Mouse (Mus musculus): ENCODE results near the gene Cyfip2. TPM values are rescaled to one million over a fixed set of nuclear protein-coding genes. Genes with fewer than 3 reads are reported as not detected.

Gene Cyfip2
- polyA plus RNA-seq, 1 experiment from 2014 or later = 15.3 TPM

- TF ChIP-seq CTCF (IDR thresholded peaks at IDR 0.05) = no peak
- H3K27me3 ChIP-seq = no peaks in the 10 kb centered on the region
- in situ Hi-C loops (cut with MboI; ENCODE audit: low pct_unique_long_range_greater_than_20kb) = no loop called here
- DNase-seq (ENCODE audit: low read depth, low spot score) (no peak), ATAC-seq (no peak)
- CTCF ChIA-PET = interaction anchor here (1.1 to 2.5 kb wide), 4 partner anchors 10 to 167 kb away, joined by 4 to 9 read pairs (median 6); no protein-coding TSS in a partner anchor
- POLR2A ChIA-PET = no interaction called here
These were observed 48.1 kb downstream of the Cyfip2 start for GRCm38 (mm10) chr11:46264584-46264983.

- POLR2A ChIA-PET = interaction anchor here (0.7 kb wide), 1 partner anchor 120 kb away, joined by 3 read pairs; no protein-coding TSS in a partner anchor
These were observed 49.4 kb downstream of the Cyfip2 start for GRCm38 (mm10) chr11:46263291-46263690.

GRCm38 (mm10) chr11:46262854-46263253 is 49.8 kb downstream of the Cyfip2 start:
- in situ Hi-C loops (cut with MboI; ENCODE audit: low pct_unique_long_range_greater_than_20kb) = no loop called here
- ATAC-seq (no peak), DNase-seq (ENCODE audit: low read depth, low spot score) (no peak)
- ChIA-PET CTCF (no interaction called here), POLR2A (interaction anchor here (0.7 kb wide), 1 partner anchor 121 kb away, joined by 3 read pairs; no protein-coding TSS in a partner anchor)
- TF ChIP-seq CTCF (IDR thresholded peaks at IDR 0.05) = no peak
- H3K27me3 ChIP-seq = no peaks in the 10 kb centered on the region

More at GRCm38 (mm10) chr11:46263291-46263690, 49.4 kb downstream of the Cyfip2 start:
- ATAC-seq = no peak
- no peak for TF ChIP-seq CTCF (IDR thresholded peaks at IDR 0.05)
- H3K27me3 ChIP-seq = no peaks in the 10 kb centered on the region
- DNase-seq (ENCODE audit: low read depth, low spot score) = no peak
- CTCF ChIA-PET = no interaction called here
- in situ Hi-C loops (cut with MboI; ENCODE audit: low pct_unique_long_range_greater_than_20kb) = no loop called here

- POLR2A ChIA-PET = no interaction called here
- DNase-seq (ENCODE audit: low read depth, low spot score) (no peak), ATAC-seq (no peak)
- CTCF ChIA-PET = interaction anchor here (0.8 to 2.4 kb wide), 5 partner anchors 10 to 43 kb away, joined by 3 to 8 read pairs (median 4); no protein-coding TSS in a partner anchor
- H3K27me3 ChIP-seq = no peaks in the 10 kb centered on the region
- no peak for TF ChIP-seq CTCF (IDR thresholded peaks at IDR 0.05)
- in situ Hi-C loops (cut with MboI; ENCODE audit: low pct_unique_long_range_greater_than_20kb) = no loop called here
These were observed 53.9 kb downstream of the Cyfip2 start for GRCm38 (mm10) chr11:46258749-46259148.

GRCm38 (mm10) chr11:46258207-46258606 is 54.5 kb downstream of the Cyfip2 start:
- H3K27me3 ChIP-seq = no peaks in the 10 kb centered on the region
- POLR2A ChIA-PET = no interaction called here
- peak; percentile 71 for TF ChIP-seq CTCF (IDR thresholded peaks at IDR 0.05)
- ATAC-seq (no peak), DNase-seq (ENCODE audit: low read depth, low spot score) (no peak)
- CTCF ChIA-PET = interaction anchor here (0.8 to 2.4 kb wide), 6 partner anchors 9 to 43 kb away, joined by 3 to 8 read pairs (median 4); no protein-coding TSS in a partner anchor
- in situ Hi-C loops (cut with MboI; ENCODE audit: low pct_unique_long_range_greater_than_20kb) = no loop called here

- POLR2A ChIA-PET = no interaction called here
- no peaks in the 10 kb centered on the region for H3K27me3 ChIP-seq
- in situ Hi-C loops (cut with MboI; ENCODE audit: low pct_unique_long_range_greater_than_20kb) = no loop called here
- ATAC-seq (no peak), DNase-seq (ENCODE audit: low read depth, low spot score) (no peak)
- CTCF ChIA-PET = interaction anchor here (0.7 to 1.5 kb wide), 4 partner anchors 16 to 1696 kb away, joined by 3 to 4 read pairs (median 3); partner anchors contain the start of gene Fndc9
- no peak for TF ChIP-seq CTCF (IDR thresholded peaks at IDR 0.05)
These were observed 57.4 kb downstream of the Cyfip2 start for GRCm38 (mm10) chr11:46255291-46255690.

GRCm38 (mm10) chr11:46251994-46252393 is 60.7 kb downstream of the Cyfip2 start:
- CTCF ChIA-PET = interaction anchor here (0.8 to 2.1 kb wide), 9 partner anchors 10 to 27 kb away, joined by 3 to 13 read pairs (median 5); no protein-coding TSS in a partner anchor
- POLR2A ChIA-PET = interaction anchor here (1.6 kb wide), 1 partner anchor 27 kb away, joined by 4 read pairs; no protein-coding TSS in a partner anchor
- no peaks in the 10 kb centered on the region for H3K27me3 ChIP-seq
- ATAC-seq (peak; percentile 61), DNase-seq (ENCODE audit: low read depth, low spot score) (no peak)
- peak; percentile 96 for TF ChIP-seq CTCF (IDR thresholded peaks at IDR 0.05)
- in situ Hi-C loops (cut with MboI; ENCODE audit: low pct_unique_long_range_greater_than_20kb) = loop anchor here (5.0 kb wide), 1 partner anchor 35 kb away; no protein-coding TSS in a partner anchor

GRCm38 (mm10) chr11:46248352-46248751 is 64.3 kb downstream of the Cyfip2 start:
- DNase-seq (ENCODE audit: low read depth, low spot score) (no peak), ATAC-seq (no peak)
- in situ Hi-C loops (cut with MboI; ENCODE audit: low pct_unique_long_range_greater_than_20kb) = no loop called here
- CTCF ChIA-PET = interaction anchor here (1.6 to 4.1 kb wide), 5 partner anchors 10 to 183 kb away, joined by 4 to 39 read pairs (median 4); partner anchors contain the start of gene Fndc9
- POLR2A ChIA-PET = no interaction called here
- TF ChIP-seq CTCF (IDR thresholded peaks at IDR 0.05) = no peak
- no peaks in the 10 kb centered on the region for H3K27me3 ChIP-seq

- no peak for DNase-seq (ENCODE audit: low read depth, low spot score)
- peak; percentile 77 for ATAC-seq
- ChIA-PET CTCF (interaction anchor here (0.6 to 4.1 kb wide), 4 partner anchors 10 to 29 kb away, joined by 3 to 39 read pairs (median 5); partner anchors contain the start of gene Fndc9), POLR2A (interaction anchor here (1.4 to 1.6 kb wide), 2 partner anchors 17 to 22 kb away, joined by 3 to 4 read pairs; no protein-coding TSS in a partner anchor)
- in situ Hi-C loops (cut with MboI; ENCODE audit: low pct_unique_long_range_greater_than_20kb) = no loop called here
- TF ChIP-seq CTCF (IDR thresholded peaks at IDR 0.05) = no peak
- H3K27me3 ChIP-seq = no peaks in the 10 kb centered on the region
These were observed 66.3 kb downstream of the Cyfip2 start for GRCm38 (mm10) chr11:46246393-46246792.

GRCm38 (mm10) chr11:46245926-46246325 is 66.7 kb downstream of the Cyfip2 start:
- H3K27me3 ChIP-seq = no peaks in the 10 kb centered on the region
- in situ Hi-C loops (cut with MboI; ENCODE audit: low pct_unique_long_range_greater_than_20kb) = no loop called here
- ChIA-PET POLR2A (interaction anchor here (1.4 kb wide), 1 partner anchor 21 kb away, joined by 3 read pairs; no protein-coding TSS in a partner anchor), CTCF (interaction anchor here (1.0 to 4.1 kb wide), 4 partner anchors 9 to 29 kb away, joined by 5 to 39 read pairs (median 5); partner anchors contain the start of gene Fndc9)
- DNase-seq (ENCODE audit: low read depth, low spot score) = peak; percentile 59
- ATAC-seq = peak; percentile 92
- TF ChIP-seq CTCF (IDR thresholded peaks at IDR 0.05) = no peak

Data from Patski (cell line).